Mouse (Mus musculus) right cerebral cortex, postnatal 10 days (tissue): Measurements from ENCODE around the gene Tbc1d2.
"Not testable (repeated sequence)": the region's sequence is repeated elsewhere in the genome, so short reads cannot be mapped to it uniquely, and the experiment has no call there.

Experiments
- DNase-seq, 2 experiments: peaks; one replicate each; pipeline ENCODE4 v3.0.0; 2021; ENCODE audit warnings: low spot score in 2 of 2

The Tbc1d2 gene

GRCm38 (mm10) chr4:46601844-46602423 lies 48.1 kb downstream of the Tbc1d2 start, which contains the start of gene Coro2a:
TSS of gene Coro2a (minus strand) at chr4:46602202.
- peak; percentile 90 for DNase-seq

DNA sequence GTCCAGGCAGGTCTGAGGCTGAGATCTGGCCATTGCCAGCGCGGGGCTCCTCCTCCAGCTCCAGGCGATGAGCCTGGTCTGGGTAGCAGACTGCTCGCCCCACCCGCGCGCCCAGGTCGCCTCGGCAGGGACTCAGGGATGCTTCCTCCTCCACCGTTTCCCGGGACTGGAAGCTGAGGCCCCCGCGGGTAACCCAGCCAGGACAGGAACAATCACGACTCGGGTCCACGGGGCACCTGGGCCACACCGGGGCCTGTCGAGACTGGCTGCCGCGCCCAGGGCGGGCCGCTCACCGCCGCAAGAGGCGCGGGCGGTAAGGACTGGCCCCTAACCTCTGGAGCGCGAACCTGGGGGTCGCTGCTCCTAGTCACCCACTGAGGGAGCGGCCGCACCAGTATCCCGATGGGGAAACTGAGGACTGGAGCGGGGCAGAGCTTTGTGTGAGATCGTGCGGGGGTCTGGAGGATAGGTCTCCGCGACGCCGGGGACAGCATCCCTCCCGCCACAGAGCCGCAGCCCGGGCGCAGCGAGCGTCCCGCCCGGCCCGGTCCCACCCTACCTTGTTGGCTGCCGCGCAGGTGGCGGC lies 48.7 kb downstream of the Tbc1d2 start:
- peak; percentile 58 to 64 for DNase-seq

DNA sequence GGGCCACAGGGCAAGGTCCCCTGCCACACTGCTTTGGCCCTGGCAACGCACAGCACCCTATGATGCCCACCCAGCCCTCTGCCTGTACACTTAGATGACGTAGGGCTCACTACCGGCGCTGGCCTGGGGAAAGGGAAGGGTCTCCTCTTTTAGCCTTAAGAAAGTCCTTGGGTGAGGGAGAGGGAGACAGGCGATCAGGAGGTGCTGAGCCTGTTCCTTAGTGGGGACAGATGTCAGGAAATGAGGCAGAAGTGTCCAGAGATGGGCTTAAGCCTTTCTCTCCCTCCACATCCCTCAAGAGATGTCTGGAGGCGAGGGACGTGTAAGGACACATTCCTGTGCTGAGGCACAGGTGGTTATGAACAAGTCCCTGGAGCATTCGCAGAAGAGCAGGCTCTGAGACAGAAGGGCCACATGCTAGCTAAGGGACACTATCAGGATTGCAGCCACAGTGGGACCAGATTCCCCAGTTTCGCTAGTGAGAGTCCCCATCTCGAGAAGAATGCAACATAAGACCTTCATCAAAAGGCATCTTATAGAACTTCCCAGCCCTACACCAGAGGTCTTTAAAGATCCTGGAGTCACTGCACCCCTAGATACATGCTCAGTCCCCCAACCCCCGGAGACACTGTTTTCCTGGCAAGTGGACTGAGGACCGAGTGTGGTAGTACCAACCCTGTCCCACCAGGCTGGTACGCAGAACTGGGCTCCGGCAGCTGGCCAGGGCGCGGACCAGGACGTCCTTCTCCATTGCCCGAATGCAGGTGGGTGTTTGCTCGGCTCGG lies 49.3 kb downstream of the Tbc1d2 start:
- peak in 1 of 2 experiments; percentile 28 for DNase-seq

GRCm38 (mm10) chr4:46599609-46600008 lies 50.4 kb downstream of the Tbc1d2 start:
- not testable (repeated sequence) for DNase-seq

DNA sequence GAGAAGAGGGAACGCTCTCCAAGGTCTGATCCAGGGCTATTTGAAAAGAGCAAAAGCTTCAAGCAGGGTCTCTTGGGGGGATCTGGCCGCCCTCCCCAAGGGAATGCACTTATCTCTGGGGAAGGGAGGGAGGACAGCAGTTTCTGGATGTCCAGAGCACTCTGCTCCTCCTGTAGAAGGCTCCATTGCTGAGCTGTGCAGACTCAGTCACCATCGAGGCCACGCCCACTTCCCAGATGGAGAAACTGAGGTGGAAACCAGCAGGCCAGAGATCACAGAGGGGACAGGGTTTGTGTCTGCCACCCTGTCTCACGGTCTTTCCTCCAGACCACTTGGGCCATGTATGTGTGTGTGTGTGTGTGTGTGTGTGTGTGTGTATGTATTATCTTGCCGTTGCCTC lies 51.0 kb downstream of the Tbc1d2 start:
- DNase-seq: peak in 1 of 2 experiments; percentile 25

- DNase-seq: peak in 1 of 2 experiments; percentile 20
Measured at GRCm38 (mm10) chr4:46598111-46598510, 51.9 kb downstream of the Tbc1d2 start.

GRCm38 (mm10) chr4:46597286-46597961 lies 52.6 kb downstream of the Tbc1d2 start:
- peak in 1 of 2 experiments; percentile 18 for DNase-seq

DNA sequence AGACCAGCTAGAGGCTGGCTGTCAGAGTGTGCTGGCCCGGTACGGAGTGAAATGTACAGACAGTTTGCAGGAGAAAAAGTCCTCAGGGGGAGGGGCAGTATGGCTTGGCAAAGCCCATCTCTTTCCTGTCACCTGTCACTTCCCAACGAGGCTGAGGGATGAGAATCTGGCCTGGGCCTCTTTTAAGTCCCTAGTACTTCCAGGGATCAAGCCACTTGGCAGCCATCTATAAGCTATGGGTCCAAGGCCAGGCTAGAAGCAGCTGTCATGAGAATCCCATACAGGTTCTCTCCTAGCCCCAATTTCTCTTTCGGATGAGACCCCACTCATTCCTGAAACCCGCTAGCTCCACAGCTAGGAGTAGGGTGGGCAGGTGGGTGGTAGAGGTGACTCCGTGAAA lies 53.6 kb downstream of the Tbc1d2 start:
- DNase-seq: peak in 1 of 2 experiments; percentile 13

GRCm38 (mm10) chr4:46594131-46594530 lies 55.9 kb downstream of the Tbc1d2 start:
- DNase-seq: no peak

- DNase-seq: no peak
Measured at GRCm38 (mm10) chr4:46593472-46593871, 56.5 kb downstream of the Tbc1d2 start.

DNA sequence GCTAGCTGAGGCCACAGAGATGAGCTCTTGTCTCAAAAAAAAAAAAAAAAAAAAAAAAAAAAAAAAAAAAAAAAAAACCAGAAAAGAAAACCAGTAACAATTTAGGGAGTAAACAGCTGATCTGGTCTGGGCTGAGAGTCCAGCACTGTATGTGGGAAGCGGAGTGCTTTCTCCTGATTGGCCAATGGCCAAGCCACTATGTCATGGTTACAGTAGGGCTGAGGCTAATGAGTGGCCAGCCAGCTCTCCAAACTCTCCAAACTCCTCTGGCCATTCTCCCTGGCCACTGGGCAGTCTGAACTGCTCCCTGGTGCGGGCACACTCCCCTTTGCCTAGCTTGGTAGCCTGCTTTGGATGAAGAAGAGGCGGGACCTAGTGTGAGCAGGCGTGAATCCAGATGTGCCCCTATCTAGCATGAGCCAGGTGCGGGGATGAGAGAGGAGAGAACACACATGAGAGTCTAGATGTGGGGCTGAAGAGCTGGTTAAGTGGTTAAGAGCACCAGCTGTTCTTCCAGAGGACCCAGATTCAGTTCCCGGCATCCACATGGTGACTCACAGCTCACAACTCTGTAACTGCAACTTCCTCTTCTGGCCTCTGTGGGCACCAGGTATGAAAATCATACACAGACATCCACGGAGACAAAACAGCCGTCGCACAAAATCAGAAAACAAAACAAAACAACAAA lies 58.0 kb downstream of the Tbc1d2 start:
- peak in 1 of 2 experiments; percentile 28 for DNase-seq

- DNase-seq: no peak
Measured at GRCm38 (mm10) chr4:46590810-46591209, 59.2 kb downstream of the Tbc1d2 start.

DNA sequence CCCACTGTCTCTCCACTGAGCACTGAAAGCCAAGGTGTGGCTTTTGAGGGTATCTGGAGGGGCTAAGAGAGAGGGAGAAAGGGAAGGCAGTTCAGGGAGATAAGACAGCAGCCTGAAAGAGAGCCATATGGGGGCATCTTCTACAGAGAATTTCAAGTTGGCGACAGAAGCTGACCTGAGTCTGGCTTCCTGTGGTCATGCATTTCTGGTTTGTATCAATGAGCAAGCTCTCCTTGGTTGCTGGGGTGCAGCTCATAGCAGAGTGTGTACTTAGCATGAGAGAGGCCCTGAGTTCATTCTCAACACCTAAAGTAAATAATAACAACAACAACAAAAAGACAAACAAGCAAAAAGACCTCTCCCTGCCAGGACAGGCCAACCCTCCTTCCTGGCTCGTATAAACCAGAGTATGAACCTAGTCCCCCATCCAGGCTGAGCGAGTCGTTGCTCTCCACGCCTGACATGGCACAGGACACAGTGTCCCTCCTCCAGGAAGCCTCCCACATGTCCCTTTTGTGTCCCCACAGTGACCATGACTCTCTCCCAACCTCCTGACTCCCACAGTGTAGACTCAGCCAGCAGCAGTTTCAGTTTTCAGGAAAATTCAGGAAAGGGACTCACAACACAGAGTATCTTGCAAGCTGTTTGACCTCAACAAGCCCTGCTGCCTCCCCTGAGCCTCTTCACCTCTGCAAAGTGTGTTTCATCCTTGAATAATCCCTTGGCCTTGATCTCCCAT lies 59.9 kb downstream of the Tbc1d2 start:
- DNase-seq: peak in 1 of 2 experiments; percentile 9

- peak; percentile 11 to 15 for DNase-seq
Measured at GRCm38 (mm10) chr4:46589151-46589550, 60.9 kb downstream of the Tbc1d2 start.

DNA sequence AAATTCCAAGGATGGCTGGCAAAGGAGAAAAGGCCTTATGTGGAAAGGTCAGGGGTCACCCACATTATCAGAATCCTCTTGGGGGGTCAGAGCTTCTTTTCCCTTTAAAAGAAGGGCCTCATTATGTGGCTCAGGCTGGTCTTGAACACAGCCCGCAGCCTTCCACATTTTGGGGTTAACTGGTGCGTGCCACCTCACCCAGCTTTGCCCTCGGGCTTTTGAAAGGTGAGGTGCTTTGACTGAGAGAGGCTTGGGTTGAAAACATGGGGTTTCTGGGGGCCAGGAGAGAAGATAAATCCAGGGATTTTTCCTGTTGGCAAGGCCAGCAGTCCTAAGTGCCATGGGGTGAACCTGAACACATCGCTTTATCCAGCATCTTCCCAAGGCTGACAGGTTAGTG lies 63.5 kb downstream of the Tbc1d2 start:
- DNase-seq: no peak

GRCm38 (mm10) chr4:46585811-46586190 lies 64.2 kb downstream of the Tbc1d2 start:
- peak in 1 of 2 experiments; percentile 20 for DNase-seq

DNA sequence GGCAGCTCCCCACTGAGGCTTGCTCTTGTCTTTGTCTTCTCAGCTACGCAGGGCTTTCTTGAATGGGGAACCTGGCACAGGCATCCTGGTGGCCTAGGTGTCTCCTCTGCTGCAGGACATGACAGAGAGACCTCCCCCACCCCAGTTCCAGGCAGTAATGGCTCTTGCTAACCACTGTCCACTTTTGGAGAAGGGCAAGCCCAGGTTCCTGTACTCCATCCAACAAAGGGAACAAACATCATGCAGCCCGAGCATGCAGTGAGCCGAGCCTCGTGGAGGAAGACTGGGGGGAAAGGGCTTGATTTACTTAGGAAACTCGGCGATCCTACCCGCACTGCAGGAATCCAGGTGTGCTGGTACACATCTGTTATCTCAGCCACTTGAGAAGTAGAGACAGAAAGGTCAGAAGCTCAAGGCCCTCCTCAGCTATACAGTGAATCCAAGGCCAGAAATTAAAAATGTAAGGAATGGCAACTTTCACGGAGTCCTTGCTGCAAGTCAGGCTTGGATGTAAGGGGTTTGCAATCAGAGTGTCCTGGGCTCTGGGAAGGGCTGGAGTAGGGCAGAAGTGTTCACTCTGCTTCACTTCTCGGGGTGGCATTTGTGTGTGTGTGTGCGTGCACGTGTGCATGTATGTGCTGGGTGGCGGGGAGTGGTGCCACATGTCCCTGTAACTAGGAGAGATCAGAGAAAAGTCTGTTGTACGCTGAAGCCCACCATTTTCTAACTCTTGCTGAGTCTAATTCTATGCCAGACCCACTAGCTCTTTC lies 64.8 kb downstream of the Tbc1d2 start:
- peak in 1 of 2 experiments; percentile 19 for DNase-seq

- not testable (repeated sequence) for DNase-seq
Measured at GRCm38 (mm10) chr4:46584536-46584935, 65.5 kb downstream of the Tbc1d2 start.

GRCm38 (mm10) chr4:46584084-46584483 lies 65.9 kb downstream of the Tbc1d2 start:
- not testable (repeated sequence) for DNase-seq

- DNase-seq: not testable (repeated sequence)
Measured at GRCm38 (mm10) chr4:46582024-46582423, 68.0 kb downstream of the Tbc1d2 start.
